Mouse (Mus musculus) forebrain, postnatal 0 days (tissue): ENCODE measurements at regions not wholly inside any gene's neighbourhood (a gene's known extent, or its start where the extent isn't known, plus 50 kb on each side); places are given as distances from the start of the nearest gene placed in this dataset.

ENCODE experiments used
- ATAC-seq: fragments of 200-750 bp; cut with Nextera tagmentation; 2 replicates; pipeline ENCODE4 v1.8.0; 2017; ENCODE audit warnings: mild to moderate bottlenecking, moderate library complexity
- DNase-seq: peaks from one replicate; pipeline ENCODE4 v3.0.0-alpha.2; 2015
- H3K27ac ChIP-seq: fragments of 300-500 bp; sonication (generic); 2 replicates; pipeline ENCODE4 v1.5.1; 2014; ENCODE audit warnings: low read depth, mild to moderate bottlenecking, antibody characterized with exemption, low read length, moderate library complexity, mixed read lengths
- H3K27me3 ChIP-seq: fragments of 300-500 bp; sonication (generic); 2 replicates; pipeline ENCODE4 v1.6.1; 2014; ENCODE audit warnings: mild to moderate bottlenecking, low read length, mixed read lengths; ENCODE audit not compliant: insufficient read depth
- H3K36me3 ChIP-seq: fragments of 300-500 bp; sonication (generic); 2 replicates; pipeline ENCODE4 v1.6.1; 2014; ENCODE audit warnings: mild to moderate bottlenecking, moderate library complexity; ENCODE audit not compliant: insufficient read depth
- H3K4me1 ChIP-seq: fragments of 300-500 bp; sonication (generic); 2 replicates; pipeline ENCODE4 v1.6.1; 2014; ENCODE audit warnings: antibody characterized with exemption; ENCODE audit not compliant: insufficient read depth
- H3K4me2 ChIP-seq: fragments of 300-500 bp; sonication (generic); 2 replicates; pipeline ENCODE4 v1.6.1; 2014; ENCODE audit warnings: low read depth, mild to moderate bottlenecking, moderate library complexity
- H3K4me3 ChIP-seq: fragments of 300-500 bp; sonication (generic); 2 replicates; pipeline ENCODE4 v1.5.1; 2014; ENCODE audit warnings: low read depth, low read length, mixed read lengths
- H3K9ac ChIP-seq: fragments of 300-500 bp; sonication (generic); 2 replicates; pipeline ENCODE4 v1.6.1; 2014; ENCODE audit warnings: mild to moderate bottlenecking
- H3K9me3 ChIP-seq: fragments of 300-500 bp; sonication (generic); 2 replicates; pipeline ENCODE4 v1.6.1; 2016; ENCODE audit warnings: low read length
- CTCF ChIP-seq: sonication (generic); IDR thresholded peaks from 2 replicates; pipeline ENCODE4 v1.5.1; 2016; ENCODE audit warnings: antibody characterized with exemption, control low read depth, low read depth
- WGBS: fragments of 180-500 bp; shearing (Covaris S2); extraction: QIAGEN DNeasy Blood & Tissue Kit; methylation state at CpG from one replicate; pipeline ENCODE4 v1.1.7; 2014; 5-methylcytosine and 5-hydroxymethylcytosine counted together

GRCm38 (mm10) chr1:174999265-175000200 lies 77.9 kb upstream of the Grem2 start:
- H3K4me3 ChIP-seq = no peak overlapping the region
- H3K4me2 ChIP-seq = no peak overlapping the region
- TF ChIP-seq CTCF = peak; percentile 77
- no peak overlapping the region for H3K9ac ChIP-seq
- no peaks in the 10 kb centered on the region for H3K36me3 ChIP-seq
- H3K9me3 ChIP-seq = no peaks in the 10 kb centered on the region
- WGBS = 74% methylated on average over 8 of the region's 8 CpGs
- ATAC-seq (peak; percentile 86), DNase-seq (peak; percentile 57)
- no peaks in the 10 kb centered on the region for H3K4me1 ChIP-seq
- H3K27me3 ChIP-seq = no peaks in the 10 kb centered on the region
- H3K27ac ChIP-seq = no peak overlapping the region

GRCm38 (mm10) chr1:174992520-174992919 lies 70.9 kb upstream of the Grem2 start:
- no peak overlapping the region for H3K4me3 ChIP-seq

DNA sequence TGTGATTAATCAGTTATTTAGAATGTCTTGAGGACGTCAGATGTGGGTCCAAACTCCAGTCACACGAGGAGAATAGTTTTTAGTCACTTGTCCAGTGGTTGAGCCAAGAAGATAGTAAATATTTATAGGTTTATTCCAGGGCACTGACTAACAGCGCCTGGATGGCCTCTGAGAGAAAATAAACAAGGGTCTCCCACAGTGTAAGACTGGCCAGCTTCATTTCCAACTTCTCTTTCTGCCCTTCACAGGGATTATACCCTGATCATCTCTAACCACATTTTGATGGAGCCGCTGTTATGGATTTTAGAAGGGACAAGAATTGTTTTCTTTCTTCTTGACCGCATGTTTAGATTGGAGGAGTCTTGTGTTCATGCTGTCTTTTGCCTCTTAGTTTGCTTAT lies 67.0 kb upstream of the Grem2 start:
- 81% methylated on average over 5 of the region's 5 CpGs for WGBS
- Histone ChIP-seq H3K4me2 (no peak overlapping the region), H3K4me3 (no peak overlapping the region), H3K4me1 (no peaks in the 10 kb centered on the region), H3K36me3 (no peaks in the 10 kb centered on the region), H3K27me3 (no peaks in the 10 kb centered on the region), H3K27ac (no peak overlapping the region), H3K9ac (no peak overlapping the region), H3K9me3 (no peaks in the 10 kb centered on the region)
- ATAC-seq (no peak), DNase-seq (no peak)
- TF ChIP-seq CTCF = no peak

More at GRCm38 (mm10) chr1:174992520-174992919, 70.9 kb upstream of the Grem2 start:
- no peaks in the 10 kb centered on the region for H3K36me3 ChIP-seq
- no peak for TF ChIP-seq CTCF
- no peak overlapping the region for H3K9ac ChIP-seq
- no peaks in the 10 kb centered on the region for H3K4me1 ChIP-seq
- WGBS = 72% methylated on average over 4 of the region's 4 CpGs
- H3K27ac ChIP-seq = no peak overlapping the region
- no peak overlapping the region for H3K4me2 ChIP-seq
- no peaks in the 10 kb centered on the region for H3K27me3 ChIP-seq
- no peaks in the 10 kb centered on the region for H3K9me3 ChIP-seq
- DNase-seq (no peak), ATAC-seq (no peak)

DNA sequence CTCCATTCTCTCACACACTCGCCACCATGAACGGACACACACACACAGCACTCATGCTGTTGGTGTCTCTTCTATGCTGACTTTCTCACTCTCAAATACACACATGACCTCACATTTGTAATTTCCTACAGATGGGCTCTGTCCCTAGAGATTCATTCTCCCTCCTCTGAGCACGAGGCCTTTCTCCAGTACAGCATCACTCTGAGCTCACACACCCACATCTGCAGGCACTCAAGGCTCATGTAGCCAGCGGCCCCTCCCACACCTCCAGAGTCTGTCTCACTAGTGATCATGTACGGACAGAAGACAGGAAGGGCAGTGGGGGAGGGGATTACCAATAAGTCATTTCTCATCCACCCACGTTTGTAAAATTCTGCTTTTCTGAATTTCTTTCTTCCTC lies 50.3 kb upstream of the Grem2 start:
- no peak overlapping the region for H3K27ac ChIP-seq
- no peak overlapping the region for H3K4me3 ChIP-seq
- no peak for TF ChIP-seq CTCF
- no peak overlapping the region for H3K9ac ChIP-seq
- H3K4me2 ChIP-seq = no peak overlapping the region
- 79% methylated on average over 6 of the region's 6 CpGs for WGBS
- H3K4me1 ChIP-seq = no peaks in the 10 kb centered on the region
- DNase-seq = no peak
- no peaks in the 10 kb centered on the region for H3K9me3 ChIP-seq
- no peaks in the 10 kb centered on the region for H3K27me3 ChIP-seq
- no peaks in the 10 kb centered on the region for H3K36me3 ChIP-seq
- ATAC-seq = no peak
